Mouse (Mus musculus): ENCODE measurements around the gene Akap7.
"Not testable (repeated sequence)": the region's sequence is repeated elsewhere in the genome, so short reads cannot be mapped to it uniquely, and the experiment has no call there.

Akap7 gene

DNA sequence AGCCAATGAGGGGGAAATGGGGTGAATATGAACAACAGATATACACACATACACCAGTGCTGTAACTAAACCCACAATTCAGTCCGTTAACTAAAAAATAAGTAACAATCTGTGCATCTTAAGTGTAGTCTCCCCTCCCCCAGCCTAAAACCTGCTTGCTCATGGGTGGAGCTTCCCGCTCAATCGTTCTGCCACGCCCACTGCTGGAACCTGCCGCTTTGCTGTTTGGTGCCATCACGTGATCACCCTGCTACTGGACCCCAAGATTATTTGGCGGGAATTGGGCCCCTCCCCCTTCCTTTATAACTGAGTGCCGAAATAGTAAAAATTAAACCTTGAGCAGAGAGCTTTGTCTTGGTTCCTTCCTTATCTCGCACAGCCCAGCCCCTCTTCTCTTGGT lies 121.4 kb downstream of the Akap7 start:
- not testable (repeated sequence) for DNase-seq (ENCODE audit: low spot score)

DNA sequence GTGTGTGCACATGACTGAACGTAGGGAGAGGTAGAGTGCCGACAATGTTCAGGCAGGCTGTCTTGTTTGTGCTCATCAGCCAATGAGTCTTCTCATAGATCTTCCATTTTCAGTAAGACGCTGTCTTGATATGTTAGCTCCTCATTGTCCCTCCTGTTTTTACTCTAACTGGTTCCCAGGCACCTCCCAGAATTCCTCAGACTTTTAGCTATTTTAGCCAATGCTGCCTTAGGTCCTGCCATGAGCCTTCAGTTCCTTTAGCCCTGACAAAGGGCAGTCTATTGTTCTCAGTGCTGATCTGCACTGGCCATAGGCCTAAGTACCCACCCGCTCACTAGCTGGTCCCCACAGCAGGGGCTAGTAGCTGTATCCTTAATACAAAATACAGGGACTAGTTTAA lies 122.0 kb downstream of the Akap7 start:
- DNase-seq (ENCODE audit: low spot score) = no peak

DNA sequence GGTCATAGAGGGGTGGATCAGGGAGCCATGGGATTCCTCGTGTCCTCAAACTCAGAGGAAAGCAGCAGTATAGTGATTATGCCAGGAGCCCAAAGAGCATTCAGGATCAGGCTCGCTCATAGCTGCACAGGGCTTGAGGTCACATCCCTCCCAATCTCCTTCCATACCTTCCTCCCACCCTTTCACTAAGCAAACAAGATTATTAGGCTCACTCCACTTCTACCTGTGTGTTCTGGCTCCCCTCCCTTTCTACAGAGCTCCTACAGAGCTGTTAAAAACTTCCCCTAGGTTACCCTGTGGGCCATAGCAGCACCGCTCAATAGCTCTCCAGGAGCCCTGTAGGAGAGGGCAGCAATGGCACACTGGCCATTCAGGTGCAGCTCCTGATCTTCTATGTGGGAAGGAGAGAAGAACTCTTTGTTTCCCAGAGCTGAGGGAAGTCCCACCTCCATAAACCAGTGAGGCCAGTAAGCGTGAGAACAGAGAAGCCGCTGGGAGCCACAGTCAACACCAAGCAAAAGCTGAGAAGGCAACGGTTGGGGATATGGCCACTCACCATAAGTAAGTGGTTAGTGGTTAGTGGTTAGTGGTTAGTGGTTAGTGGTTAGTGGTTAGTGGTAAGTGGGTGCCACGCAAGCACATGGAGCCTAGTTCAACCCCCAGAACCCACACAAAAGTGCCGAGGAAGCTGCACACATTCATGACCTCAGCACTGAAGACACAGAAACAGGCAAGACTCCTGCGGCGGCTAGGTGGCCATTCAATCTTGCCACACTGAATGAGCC lies 122.7 kb downstream of the Akap7 start:
- no peak for DNase-seq (ENCODE audit: low spot score)

DNA sequence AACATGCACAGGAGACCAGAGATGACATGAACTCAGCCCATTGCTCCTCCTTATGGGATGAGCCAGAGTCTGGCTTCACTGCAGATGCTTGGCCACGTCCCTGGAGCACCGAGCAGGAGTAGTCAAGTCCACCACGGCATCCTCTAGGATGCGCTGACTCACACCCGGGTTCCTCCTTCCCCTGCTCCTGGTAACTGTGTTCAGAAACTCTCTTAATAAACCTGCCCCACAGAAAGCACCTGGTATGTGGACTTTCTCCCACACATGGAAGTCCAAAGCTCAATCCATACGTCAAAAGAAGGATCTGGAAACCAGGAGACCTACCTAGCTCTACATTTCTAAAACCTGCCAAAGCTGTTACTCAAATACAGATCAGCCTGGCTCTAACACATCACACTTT lies 124.4 kb downstream of the Akap7 start:
- DNase-seq (ENCODE audit: low spot score) = no peak

DNA sequence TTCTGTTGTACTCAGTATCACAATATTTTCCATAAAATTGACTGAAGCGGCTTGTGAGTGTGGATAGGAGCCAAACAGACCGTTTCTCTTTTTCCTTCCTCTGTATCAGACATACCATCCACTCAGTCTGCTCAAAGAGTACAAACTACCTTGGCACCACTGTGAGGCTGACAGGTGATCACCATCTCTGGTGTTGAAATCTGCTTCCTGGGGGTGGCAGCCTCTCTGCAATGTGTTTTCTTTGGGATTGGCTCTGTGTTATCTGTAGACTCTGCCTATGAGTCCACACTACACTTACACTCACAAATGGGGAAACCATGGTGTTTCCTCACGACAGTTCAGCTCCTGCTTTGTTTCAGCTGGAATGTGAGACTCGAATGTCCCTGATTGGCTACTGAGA lies 128.6 kb downstream of the Akap7 start:
- no peak for DNase-seq (ENCODE audit: low spot score)

DNA sequence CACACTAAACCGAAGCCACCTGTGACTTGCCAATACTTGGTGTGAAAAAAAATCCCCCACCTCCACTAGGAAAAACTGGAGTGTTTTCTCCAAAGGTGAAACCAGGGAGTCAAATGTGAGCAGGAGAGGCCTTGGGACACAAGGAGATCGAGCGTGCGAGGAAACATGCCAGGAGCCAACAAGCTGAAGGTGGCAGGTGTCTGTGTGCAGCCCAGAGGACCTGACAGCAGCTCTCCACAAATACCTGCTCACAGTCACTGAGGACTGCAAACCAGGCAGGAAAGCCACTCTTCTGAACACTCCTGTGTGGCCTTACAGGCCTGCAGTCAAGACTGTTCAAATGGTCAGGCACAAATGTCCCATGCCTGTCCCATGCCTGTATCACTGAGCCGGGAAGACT lies 130.4 kb downstream of the Akap7 start:
- DNase-seq (ENCODE audit: low spot score) = no peak

DNA sequence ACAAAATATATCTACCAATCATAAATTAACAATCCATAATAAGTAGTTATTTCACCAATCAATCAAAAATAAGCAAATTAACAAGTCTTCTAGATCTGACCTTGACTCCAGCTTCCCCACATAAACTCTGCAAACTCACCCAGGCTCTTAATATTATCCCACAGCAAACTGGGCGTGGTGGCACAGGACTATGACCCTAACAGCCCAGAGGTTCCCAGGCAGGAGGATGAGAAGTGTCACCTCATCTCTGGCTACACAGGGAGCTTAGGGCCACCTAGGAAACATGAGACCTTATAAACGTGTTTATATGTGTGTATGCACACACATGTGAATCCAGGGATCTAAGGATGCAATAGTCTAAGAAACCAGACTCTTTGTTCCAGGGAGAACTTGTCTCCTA lies 132.8 kb downstream of the Akap7 start:
- DNase-seq (ENCODE audit: low spot score) = no peak

DNA sequence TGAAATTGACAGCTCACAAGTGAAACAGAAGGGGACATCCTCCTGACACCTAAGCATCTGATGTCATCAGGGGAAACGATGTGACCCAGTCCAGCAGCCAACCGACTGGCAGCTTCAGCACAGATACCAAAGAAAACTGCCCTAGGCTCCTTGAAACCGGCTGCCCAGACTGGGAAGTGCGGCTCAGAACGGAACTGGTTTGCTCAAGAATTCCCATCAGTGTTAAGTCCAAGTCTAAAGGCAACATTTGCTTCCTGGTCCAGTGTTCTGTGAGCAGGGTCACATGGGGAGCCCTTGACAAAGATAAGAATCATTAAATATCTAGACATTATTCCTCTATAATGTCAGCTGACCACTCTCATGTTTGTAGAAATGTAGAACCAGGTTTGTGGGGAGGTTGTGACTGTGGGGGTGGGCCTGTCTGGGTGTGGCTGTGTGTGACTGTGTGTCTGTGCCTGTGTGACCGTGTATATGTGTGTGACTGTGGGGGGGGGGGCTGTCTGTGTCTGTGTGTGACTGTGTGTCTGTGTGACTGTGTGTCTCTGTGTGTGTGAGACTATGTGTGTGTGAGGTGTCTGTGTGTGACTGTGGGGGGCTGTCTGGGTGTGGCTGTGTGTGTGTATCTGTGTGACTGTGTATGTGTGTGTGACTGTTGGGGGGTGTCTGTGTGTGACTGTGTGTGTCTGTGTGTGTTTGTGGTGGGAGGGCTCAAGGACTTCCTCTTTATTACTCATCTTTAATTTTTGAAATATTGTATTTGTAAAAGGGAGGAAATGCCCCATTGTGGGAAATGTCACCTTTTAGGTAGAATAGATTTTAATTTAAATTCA lies 140.1 kb downstream of the Akap7 start:
- no peak for DNase-seq (ENCODE audit: low spot score)

DNA sequence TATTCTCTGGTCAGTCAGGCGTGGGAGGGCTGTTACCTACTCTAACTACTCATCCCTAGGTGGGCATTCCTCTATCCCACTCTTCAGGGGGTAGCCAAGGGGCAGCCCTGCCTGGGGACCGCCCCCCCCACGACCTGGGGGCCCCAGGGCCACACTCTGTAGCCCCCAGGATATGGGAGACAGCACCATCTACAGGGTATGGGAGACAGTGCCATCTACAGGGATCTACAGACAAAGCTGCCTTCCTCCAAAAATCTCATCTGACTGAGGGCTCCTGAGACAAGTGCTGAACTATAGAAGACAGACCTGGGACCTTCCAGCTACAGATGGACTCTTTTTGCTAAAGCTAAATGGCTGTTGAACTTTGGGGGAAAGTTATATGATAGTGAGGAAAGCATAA lies 144.2 kb downstream of the Akap7 start:
- not testable (repeated sequence) for DNase-seq (ENCODE audit: low spot score)

DNA sequence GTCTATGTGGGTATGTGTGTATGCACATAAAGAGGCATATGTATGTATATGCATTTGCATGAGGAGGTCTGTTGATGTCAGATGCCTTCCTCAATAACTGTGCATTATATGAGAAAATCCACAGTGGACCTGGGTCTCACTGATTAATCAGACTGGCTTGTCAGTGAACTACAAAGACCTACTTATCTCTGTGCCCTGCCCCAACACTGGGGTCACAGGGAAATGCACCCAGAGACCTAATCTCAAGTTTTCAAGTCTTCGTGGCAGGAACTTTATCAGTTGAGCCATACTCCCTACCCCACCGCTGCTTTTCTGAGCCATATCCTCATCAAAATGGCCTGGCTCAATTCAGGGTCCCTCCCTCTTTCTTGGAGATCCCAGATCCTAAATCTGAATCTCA lies 146.0 kb downstream of the Akap7 start:
- no peak for DNase-seq (ENCODE audit: low spot score)

DNA sequence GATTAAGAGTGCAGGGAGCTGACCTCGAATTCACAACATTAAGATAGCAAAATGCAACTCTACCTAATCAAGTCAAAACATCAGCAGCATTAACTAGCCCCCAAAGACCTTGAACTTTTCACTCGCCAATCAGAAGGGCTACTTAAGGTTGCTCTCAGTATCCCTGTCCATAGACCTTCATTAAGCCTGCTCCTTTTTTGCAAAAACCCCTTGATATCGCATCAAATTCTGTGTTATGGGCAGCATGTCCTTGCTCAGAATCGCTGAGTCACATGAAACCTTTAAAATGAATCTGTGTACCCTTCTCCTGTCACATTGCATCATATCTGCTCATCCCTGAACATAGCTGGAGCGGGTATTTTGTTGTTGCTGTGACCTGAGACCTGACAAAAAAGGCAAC lies 149.0 kb downstream of the Akap7 start:
- no peak for DNase-seq (ENCODE audit: low spot score)

DNA sequence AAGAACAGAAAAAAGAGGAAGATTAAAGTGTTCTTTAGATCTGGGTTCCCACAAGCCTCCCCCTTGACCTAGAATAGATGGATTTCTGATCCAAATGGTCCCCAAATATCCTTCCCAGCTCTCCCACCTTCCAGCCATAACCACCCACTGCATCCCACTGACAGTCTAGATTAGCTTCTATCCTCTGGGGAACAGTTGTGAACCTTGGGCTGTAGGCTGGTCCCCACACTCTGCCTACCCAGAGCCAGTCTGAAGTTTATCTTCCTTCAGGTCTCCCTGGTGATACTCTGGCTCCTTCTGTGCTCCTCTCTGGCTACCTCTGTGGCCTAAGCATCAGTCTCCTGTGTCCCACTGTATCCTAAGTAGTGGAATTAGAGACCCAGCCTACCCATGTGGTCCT lies 150.3 kb downstream of the Akap7 start:
- no peak for DNase-seq (ENCODE audit: low spot score)

DNA sequence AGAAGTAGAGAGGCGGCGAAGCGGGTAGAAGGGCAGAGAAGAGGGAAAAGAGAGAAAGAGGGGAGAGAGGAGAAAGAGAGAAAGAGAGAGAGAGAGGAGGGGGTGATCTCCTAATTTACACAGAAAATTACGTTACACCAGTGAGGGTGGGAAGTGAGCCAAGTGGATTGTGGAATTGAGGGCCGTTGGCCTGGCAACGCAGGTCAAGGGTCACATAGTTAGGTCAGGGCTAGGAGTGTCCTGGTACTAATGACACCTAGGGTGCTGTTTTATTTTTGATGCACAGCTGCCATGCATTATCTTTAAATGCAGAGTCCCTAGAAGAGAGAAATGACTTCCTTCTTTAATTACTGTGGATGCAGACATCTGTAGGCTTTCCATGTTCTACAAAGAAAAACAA lies 153.4 kb downstream of the Akap7 start:
- DNase-seq (ENCODE audit: low spot score) = no peak

DNA sequence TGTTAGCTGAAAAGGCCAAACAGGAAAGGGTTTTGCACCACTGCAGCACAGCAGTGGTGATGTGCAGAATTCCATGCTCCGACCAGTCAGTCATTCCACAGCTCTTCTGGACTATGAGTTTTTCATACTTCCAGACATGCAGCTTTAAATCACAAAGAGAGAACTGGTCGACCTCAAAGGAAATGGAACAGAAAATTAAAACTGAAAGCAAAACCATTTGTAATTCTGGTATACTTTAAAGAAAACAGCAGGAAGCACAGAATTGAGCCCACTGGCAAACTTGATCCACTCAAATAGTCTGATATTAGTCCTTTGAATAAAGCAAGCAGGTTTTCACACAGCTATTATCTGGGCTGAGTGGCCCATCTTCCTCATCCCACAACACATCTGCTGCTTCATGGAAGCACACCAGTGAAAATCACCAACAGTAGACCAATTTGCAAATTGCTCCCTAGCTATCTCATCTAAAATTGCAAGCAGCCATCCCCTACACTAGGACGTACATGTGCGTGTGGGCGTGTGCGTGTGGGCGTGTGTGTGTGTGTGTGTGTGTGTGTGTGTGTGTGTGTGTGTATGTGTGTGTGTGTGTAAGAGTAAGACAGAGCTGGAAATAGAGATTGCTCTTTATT lies 156.4 kb downstream of the Akap7 start:
- DNase-seq (ENCODE audit: low spot score) = peak; percentile 1

DNA sequence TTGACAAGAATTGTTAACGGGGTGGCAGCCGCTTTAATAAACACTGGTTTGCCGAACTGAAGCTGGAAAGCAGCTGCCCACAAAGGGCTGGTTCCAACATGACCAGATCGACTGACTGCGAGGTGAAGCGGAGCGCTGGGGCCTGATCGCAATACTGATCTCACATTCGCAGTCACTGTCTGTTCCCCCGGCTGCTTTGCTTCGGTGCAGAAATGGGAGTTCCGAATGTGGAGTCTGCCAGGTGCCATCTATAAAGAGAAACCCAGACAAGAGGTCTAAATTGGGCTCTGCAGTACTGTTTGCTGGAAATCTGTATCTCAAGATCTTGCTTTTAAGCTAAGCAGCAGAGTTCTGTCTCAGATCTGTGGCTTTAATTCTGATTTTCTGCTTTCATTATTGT lies 161.8 kb downstream of the Akap7 start:
- DNase-seq (ENCODE audit: low spot score) = no peak

DNA sequence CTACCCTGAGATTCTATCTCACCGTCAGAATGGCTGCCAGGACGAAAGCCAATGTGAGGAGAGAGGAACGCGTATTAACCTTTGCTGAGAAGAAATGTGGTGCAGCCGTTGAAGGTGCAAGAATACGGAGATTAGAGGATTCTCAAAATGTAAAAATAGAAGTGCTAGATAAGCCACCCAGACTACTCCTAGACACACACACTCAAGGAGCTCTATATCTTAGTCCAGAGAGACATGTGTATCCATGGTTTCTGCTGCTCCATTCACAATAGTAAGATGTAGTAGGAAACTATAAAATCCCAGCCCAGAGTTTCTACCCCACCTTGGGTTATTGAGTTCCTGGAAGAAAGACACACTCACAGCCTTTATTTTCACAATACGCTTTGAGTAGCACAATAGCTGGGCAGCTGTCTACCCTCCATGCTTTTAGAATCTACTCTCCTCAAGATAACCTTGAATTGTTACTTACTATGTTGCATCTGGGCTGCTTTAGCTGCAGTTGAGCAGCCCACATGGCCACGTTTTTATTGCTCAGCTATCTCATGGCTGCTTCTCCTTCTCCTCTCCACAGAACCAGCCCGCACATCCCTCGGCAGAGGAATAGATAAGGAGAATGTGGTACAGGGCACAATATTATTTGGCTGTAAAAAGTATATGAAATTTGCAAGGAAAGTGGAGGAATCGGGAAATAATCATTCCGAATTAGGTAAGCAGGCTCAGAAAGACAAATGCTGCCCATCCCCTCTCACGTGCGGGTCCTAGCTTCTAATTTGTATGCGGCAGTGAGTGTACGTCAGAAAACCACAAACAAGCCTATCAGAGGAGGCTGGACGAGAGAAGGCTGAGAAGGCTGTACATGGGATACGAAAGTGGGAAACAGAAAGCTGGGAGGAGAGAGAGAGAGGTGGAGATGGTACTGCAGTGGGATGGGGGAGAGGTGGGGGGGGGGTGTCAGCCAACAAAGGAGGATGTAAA lies 162.6 kb downstream of the Akap7 start:
- DNase-seq (ENCODE audit: low spot score) = no peak

DNA sequence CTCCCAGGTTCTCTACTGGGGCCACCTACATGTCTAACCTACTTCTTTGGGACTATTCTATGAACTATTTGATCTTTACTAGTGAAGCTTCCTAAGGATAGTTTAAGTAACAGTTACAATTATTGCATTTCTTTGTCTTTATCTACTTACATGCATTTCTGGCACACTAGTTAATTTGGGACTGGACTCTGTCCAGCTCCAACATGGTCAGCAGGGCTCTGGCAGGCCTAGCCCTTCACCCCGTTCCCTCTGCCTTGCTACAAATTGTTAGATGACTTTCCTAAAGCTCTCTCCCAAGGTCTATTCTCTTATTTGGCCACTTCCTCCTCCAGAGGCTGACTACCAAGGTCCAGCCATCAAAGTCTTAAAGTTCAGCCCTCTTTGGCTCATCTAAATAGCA lies 165.9 kb downstream of the Akap7 start:
- no peak for DNase-seq (ENCODE audit: low spot score)

DNA sequence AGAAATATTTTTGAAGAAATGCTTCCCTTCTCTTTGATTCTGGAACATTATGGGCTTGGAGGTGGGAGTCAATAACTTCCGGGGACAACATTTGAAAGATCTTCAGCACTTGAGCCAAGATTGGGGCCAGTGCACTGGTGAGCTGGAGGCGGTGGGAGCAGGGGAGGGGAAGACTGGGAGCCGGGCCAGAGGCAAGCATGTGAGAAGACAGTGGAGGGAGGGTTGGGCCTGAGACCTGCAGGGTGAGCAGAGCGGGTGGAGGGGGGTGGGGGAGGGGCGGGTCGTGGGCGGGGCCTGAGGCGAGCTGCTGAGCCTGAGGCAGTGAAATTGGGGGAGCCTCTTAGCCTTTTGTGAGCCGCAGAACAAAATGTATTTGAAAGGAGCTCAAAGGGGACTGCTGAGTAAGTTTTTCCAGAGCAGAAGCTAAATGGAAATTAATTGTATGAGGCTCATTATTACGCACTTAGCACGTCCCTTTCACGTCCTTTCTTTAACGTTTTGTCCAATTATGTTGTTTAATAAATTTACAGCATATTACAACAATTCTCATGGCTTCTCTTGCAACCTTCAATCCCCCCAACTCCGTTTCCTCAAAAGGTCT lies 167.4 kb downstream of the Akap7 start:
- DNase-seq (ENCODE audit: low spot score) = no peak

DNA sequence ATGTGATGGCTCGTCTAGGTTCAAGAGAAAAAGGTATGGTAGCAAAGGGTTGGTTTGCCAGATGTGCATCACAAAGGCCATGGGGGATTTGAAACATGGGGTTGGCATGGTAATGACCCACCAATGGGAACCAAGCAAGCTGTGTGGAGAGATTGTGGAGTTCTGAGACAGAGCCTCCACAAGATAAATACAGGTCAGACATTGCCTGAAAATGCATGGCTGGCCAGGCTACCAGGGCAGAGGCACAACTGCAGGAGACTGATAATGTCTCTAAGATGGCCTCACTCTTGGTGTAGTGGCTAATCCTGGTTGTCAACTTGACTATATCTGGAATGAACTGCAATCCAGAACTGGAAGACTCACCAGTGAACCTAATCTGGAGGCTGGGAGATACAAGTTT lies 174.1 kb downstream of the Akap7 start:
- no peak for DNase-seq (ENCODE audit: low spot score)

DNA sequence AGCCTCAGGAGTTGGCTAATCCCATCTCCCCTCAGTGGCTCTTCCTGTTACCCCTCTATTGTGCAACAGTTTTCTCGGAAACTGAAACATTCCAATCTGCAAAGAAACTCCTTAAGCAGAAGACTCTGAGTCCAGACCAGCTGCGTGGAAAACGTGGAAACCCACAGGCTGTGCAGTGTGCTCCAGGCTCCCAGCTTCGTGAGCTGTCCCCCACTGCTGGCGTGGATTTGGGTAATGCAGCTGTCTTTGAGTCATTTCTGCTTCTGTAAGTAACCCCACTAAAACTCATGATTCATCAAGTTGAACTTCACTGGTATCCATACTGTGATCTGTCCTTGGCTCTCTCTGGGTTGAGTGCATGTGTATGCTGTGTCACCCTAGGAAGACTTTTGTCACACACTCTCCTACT lies 179.2 kb downstream of the Akap7 start:
- no peak for DNase-seq (ENCODE audit: low spot score)

DNA sequence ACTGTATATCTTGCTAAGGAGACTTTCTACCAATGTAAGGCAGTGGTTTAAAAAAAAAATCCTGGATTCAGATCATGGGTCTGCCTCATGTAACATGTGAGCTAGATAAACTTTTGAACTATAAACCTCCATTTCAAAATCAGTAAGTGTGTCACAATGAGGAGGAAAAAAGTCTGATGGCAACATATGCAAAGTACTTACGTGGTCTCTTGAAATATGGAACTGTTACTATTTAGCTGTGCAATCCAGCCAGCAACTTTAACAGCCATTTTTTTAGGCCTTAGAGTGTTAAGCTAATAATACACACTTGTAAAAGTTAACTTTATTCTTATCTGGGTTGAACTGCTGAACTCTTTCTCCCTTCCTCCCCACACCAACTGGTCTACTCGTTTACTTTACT lies 181.6 kb downstream of the Akap7 start:
- DNase-seq (ENCODE audit: low spot score) = no peak
